Mouse (Mus musculus): ENCODE data around the gene Steap2.

The Steap2 gene

GRCm38 (mm10) chr5:5664371-5664926 is 29.9 kb downstream of the Steap2 start:
- DNase-seq (ENCODE audit: low read depth, low spot score) = no peak

GRCm38 (mm10) chr5:5663655-5664370 is 30.6 kb downstream of the Steap2 start, which contains the start of gene Cfap69:
Gene Cfap69, minus strand, starts transcription at chr5:5664239.
- DNase-seq (ENCODE audit: low read depth, low spot score) = peak; percentile 86

GRCm38 (mm10) chr5:5663057-5663456 is 31.3 kb downstream of the Steap2 start:
- DNase-seq (ENCODE audit: low read depth, low spot score) = no peak

GRCm38 (mm10) chr5:5658680-5659079 is 35.7 kb downstream of the Steap2 start:
- no peak for DNase-seq (ENCODE audit: low read depth, low spot score)

GRCm38 (mm10) chr5:5657932-5658331 is 36.4 kb downstream of the Steap2 start:
- no peak for DNase-seq (ENCODE audit: low read depth, low spot score)

GRCm38 (mm10) chr5:5648817-5649569 is 45.4 kb downstream of the Steap2 start:
- DNase-seq (ENCODE audit: low read depth, low spot score) = no peak

GRCm38 (mm10) chr5:5646173-5646572 is 48.2 kb downstream of the Steap2 start:
- no peak for DNase-seq (ENCODE audit: low read depth, low spot score)

- DNase-seq (ENCODE audit: low read depth, low spot score) = no peak
These were observed 55.9 kb downstream of the Steap2 start for GRCm38 (mm10) chr5:5638496-5638895.

GRCm38 (mm10) chr5:5625491-5625890 is 68.9 kb downstream of the Steap2 start:
- DNase-seq (ENCODE audit: low read depth, low spot score) = no peak

- no peak for DNase-seq (ENCODE audit: low read depth, low spot score)
These were observed 76.0 kb downstream of the Steap2 start for GRCm38 (mm10) chr5:5618329-5618728.

Data from forelimb bud, embryonic 11.5 days (tissue).